Mouse (Mus musculus) cerebral cortex, adult 2 months (tissue): ENCODE measurements around the gene Plekhm3.

Experiments used
- WGBS: fragments of 180-500 bp; shearing (Covaris S2); methylation state at CpG from one replicate; pipeline ENCODE4 v1.1.7; 2018; 5-methylcytosine and 5-hydroxymethylcytosine counted together

The Plekhm3 gene

GRCm38 (mm10) chr1:64956479-64956961 lies at the start of gene Plekhm3:
Plekhm3 (minus strand) TSS chr1:64956824.
- under 1% methylated on average over 43 of the region's 43 CpGs for WGBS

GRCm38 (mm10) chr1:65005575-65005974 lies 49.0 kb upstream of the Plekhm3 start:
- 88% methylated on average over 6 of the region's 6 CpGs for WGBS

- 85% methylated on average over 4 of the region's 4 CpGs for WGBS
Measured at GRCm38 (mm10) chr1:65004526-65004925, 47.9 kb upstream of the Plekhm3 start.

GRCm38 (mm10) chr1:64993206-64993605 lies 36.6 kb upstream of the Plekhm3 start:
- WGBS: 75% methylated on average over 4 of the region's 4 CpGs

- WGBS: 30% methylated on average over 7 of the region's 7 CpGs
Measured at GRCm38 (mm10) chr1:64986120-64986519, 29.5 kb upstream of the Plekhm3 start.

- 73% methylated on average over 3 of the region's 3 CpGs for WGBS
Measured at GRCm38 (mm10) chr1:64983247-64983646, 26.6 kb upstream of the Plekhm3 start.

GRCm38 (mm10) chr1:64978321-64978799 lies 21.7 kb upstream of the Plekhm3 start:
- 39% methylated on average over 7 of the region's 7 CpGs for WGBS

- WGBS: 60% methylated on average over 7 of the region's 7 CpGs
Measured at GRCm38 (mm10) chr1:64975346-64975745, 18.7 kb upstream of the Plekhm3 start.

GRCm38 (mm10) chr1:64970685-64971084 lies 14.1 kb upstream of the Plekhm3 start:
- WGBS: 72% methylated on average over 5 of the region's 5 CpGs

- WGBS: 33% methylated on average over 8 of the region's 8 CpGs
Measured at GRCm38 (mm10) chr1:64957021-64957489, 431 bp upstream of the Plekhm3 start.

- WGBS: 85% methylated on average over 7 of the region's 7 CpGs
Measured at GRCm38 (mm10) chr1:64954786-64955185, 1.8 kb downstream of the Plekhm3 start.

- WGBS: 99% methylated on average over 3 of the region's 3 CpGs
Measured at GRCm38 (mm10) chr1:64950271-64950670, 6.4 kb downstream of the Plekhm3 start.

GRCm38 (mm10) chr1:64949377-64949776 lies 7.2 kb downstream of the Plekhm3 start:
- 90% methylated on average over 8 of the region's 8 CpGs for WGBS

GRCm38 (mm10) chr1:64946106-64946505 lies 10.5 kb downstream of the Plekhm3 start:
- WGBS: 75% methylated on average over 4 of the region's 4 CpGs

- whole genome bisulfite sequencing: 57% methylated on average over 9 of the region's 9 CpGs
Measured at GRCm38 (mm10) chr1:64945214-64945785, 11.3 kb downstream of the Plekhm3 start.

- 72% methylated on average over 2 of the region's 2 CpGs for WGBS
Measured at GRCm38 (mm10) chr1:64944746-64945145, 11.9 kb downstream of the Plekhm3 start.

GRCm38 (mm10) chr1:64942006-64942755 lies 14.4 kb downstream of the Plekhm3 start:
- WGBS: 74% methylated on average over 4 of the region's 4 CpGs

GRCm38 (mm10) chr1:64938907-64939306 lies 17.7 kb downstream of the Plekhm3 start:
- 79% methylated on average over 7 of the region's 7 CpGs for WGBS

GRCm38 (mm10) chr1:64937692-64938091 lies 18.9 kb downstream of the Plekhm3 start:
- WGBS: 93% methylated on average over 10 of the region's 10 CpGs

- WGBS: 98% methylated on average over 1 of the region's 1 CpGs
Measured at GRCm38 (mm10) chr1:64932921-64933320, 23.7 kb downstream of the Plekhm3 start.

- WGBS: 49% methylated on average over 6 of the region's 6 CpGs
Measured at GRCm38 (mm10) chr1:64930124-64930523, 26.5 kb downstream of the Plekhm3 start.

GRCm38 (mm10) chr1:64929673-64930072 lies 27.0 kb downstream of the Plekhm3 start:
- WGBS: 57% methylated on average over 4 of the region's 4 CpGs

GRCm38 (mm10) chr1:64928542-64928941 lies 28.1 kb downstream of the Plekhm3 start:
- 86% methylated on average over 3 of the region's 3 CpGs for WGBS
